Mouse (Mus musculus) gastrocnemius, postnatal 10 days (tissue): ENCODE data around the gene Ahctf1. TPM values are rescaled to one million over a fixed set of nuclear protein-coding genes. Genes with fewer than 3 reads are reported as not detected.
A peak's percentile ranks its signal among the peaks of the same experiment; 100 is the strongest.

ENCODE experiments used
- DNase-seq: peaks from one replicate; pipeline ENCODE4 v3.0.0; 2021; ENCODE audit warnings: mixed read lengths
- total RNA-seq, 2 experiments: library from RNA; stranded (reverse); gene quantifications; 2 replicates each; pipeline ENCODE4 v1.2.3; 2021

Gene Ahctf1
- total RNA-seq, 2 experiments from 2014 or later = 21.0 to 25.7 TPM

DNA sequence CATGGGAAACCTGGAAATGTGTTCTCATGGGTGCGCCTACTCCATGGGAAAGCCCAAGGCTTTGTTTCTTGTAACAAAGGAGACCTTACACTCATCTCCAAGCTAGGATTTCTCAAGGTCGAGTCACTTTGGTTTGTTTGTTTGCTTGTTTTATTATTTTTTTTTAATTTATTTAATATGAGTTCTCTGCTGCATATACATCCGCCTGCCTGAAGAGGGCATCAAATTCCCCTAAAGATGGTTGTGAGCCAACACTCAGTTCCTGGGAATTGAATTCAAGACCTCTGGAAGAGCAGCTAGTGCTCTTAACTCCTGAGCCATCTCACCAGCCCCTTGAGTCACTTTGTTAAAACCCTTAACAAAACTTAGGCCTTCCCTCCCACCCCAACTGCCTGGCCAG, 90.1 kb downstream of the Ahctf1 start:
- DNase-seq = no peak

DNA sequence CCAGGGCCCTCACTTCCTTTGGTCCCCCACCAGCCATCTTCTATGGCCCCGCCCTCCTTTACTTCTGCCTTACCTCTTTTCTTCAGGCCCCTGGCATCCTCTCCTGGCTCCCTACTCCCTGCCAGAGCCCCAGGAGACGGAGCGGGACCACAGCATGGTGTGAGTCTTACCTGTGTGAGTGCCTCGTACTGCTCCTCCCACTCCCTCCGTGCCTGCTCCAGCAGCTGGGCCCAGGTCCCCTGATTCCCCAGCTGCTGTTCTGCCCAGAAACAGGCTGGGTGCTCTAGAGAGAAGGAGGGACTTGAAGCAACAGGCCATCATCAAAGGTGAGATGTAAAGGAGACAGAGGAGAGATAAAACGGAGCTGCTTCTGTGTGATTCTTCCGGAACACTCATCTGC, 90.8 kb downstream of the Ahctf1 start:
- no peak for DNase-seq

DNA sequence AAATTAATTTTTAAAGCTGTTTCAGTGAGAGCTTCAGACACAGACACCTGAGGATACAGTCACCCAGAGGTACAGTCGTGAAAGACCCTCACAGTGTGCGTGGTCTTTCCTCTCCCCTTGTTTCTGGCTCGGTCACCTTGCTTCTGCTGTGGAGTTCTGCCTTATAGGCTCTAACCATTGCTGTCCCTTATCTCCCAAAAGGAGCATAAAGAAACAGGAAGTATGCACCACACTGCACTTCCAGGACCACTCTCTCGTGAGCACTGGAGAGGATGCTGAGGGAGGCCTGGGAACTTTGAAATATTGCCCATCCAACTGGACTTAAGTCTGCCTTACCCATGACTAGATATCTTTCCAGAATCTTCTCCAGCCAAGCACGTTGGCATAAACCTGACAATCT, 92.7 kb downstream of the Ahctf1 start:
- no peak for DNase-seq

DNA sequence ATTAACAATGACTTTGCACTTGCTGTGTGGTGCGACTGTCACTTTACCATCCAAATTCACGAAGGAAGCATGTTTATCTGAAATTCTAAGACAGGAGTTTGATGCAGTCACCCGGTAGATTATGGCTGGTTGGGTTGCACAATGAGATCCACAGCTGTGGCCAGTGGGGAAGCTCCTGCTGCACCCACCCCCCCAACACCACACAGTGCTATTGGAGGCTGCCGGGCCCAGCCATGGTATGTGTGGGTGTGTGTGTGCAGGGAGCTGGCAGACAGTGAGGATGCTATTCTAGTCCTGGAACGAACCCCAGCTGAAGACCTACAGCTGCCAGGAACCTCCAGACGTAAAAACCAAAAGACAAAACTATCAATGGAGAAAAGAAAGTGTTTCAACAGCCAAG, 94.1 kb downstream of the Ahctf1 start:
- peak; percentile 50 for DNase-seq

DNA sequence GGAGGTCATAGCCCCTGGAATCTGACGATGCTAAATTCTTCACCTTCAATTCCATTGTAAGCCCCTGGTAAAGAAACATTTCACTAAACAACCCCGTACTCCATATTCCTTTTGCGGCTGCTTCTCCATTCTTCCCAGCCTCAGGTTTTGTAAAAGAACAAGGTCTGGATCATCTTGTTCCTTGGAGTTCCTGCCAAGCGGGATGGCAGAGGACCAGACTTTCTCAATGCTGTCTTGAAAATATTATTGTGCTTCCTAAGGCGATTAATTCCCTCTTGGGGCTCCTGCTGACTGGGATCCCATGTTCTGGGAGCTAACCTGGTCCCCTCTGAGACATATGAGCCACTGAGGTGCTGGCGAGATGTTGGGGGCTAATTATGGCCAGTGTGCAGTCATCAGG, 98.3 kb downstream of the Ahctf1 start:
- peak; percentile 49 for DNase-seq

DNA sequence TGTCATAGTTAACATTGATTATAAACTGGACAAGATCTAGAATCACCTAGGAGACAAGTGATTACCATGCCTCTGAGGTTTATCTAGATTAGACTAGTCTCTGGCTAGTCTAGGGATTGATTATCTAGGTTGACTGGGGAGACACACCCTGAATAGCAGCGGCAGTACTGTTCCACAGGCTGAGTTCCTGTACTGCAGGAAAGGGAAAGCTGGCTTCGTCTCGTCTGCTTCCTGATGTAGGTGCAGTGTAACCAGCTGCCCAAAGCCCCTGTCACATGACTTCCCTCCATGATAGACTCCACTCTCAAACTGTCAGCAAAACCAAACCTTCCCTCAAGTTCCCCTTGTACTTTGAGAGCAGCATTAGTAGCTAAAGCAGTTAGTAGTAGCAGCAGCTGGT, 99.3 kb downstream of the Ahctf1 start:
- no peak for DNase-seq

Other genes with a start within 250 kb of the Ahctf1 start
- 10 to 100 TPM; 58.7 to 59.7 TPM for gene Sccpdh, start 135.5 kb downstream of the Ahctf1 start, total RNA-seq
- under 1 TPM; 0.09 to 0.23 TPM for gene Kif28, start 58.4 kb downstream of the Ahctf1 start, total RNA-seq
- not detected for gene Gm10518, start 304 bp downstream of the Ahctf1 start, total RNA-seq
- 10 to 100 TPM; 34.9 to 43.3 TPM for gene Cdc42bpa, start 156.8 kb upstream of the Ahctf1 start, total RNA-seq